8 mouse cellular contexts compared by ENCODE assay signal in genomic region chrX:48143415-48144335, GRCm38 (mm10). TPM values are rescaled to one million over a fixed set of nuclear protein-coding genes. Genes with fewer than 3 reads are reported as not detected.
DNase-seq lines count a peak whose midpoint lies in the region; ATAC-seq and TF ChIP-seq lines count a peak whose summit lies in the region.

No protein-coding gene starts in this region.

- H3K27me3 ChIP-seq in embryonic facial prominence, embryonic 12.5 days, result no peaks in the 10 kb centered on the region
- no peaks in the 10 kb centered on the region for H3K27me3 ChIP-seq in kidney, postnatal 0 days (ENCODE audit: insufficient read depth, low read length)
- H3K27me3 ChIP-seq in thymus, adult 2 months (ENCODE audit: control insufficient read depth, insufficient read depth, low read length), result no peaks in the 10 kb centered on the region

- no peaks in the 10 kb centered on the region for H3K36me3 ChIP-seq in embryonic facial prominence, embryonic 12.5 days
- no peaks in the 10 kb centered on the region for H3K36me3 ChIP-seq in kidney, postnatal 0 days (ENCODE audit: insufficient read depth, low read length)
- H3K36me3 ChIP-seq in thymus, adult 2 months (ENCODE audit: control insufficient read depth, insufficient read depth, low read length), result peaks cover 7% of the 10 kb centered on the region

- no peak for ATAC-seq in embryonic facial prominence, embryonic 12.5 days (ENCODE audit: insufficient number of reproducible peaks, insufficient read depth, low FRiP score, low TSS enrichment)
- ATAC-seq in kidney, postnatal 0 days (replicated peaks; ENCODE audit: low FRiP score, low read depth), result peak; percentile 75

- H3K4me2 ChIP-seq in embryonic facial prominence, embryonic 12.5 days (replicated peaks), result peak overlapping the region; percentile 38
- H3K4me2 ChIP-seq in kidney, postnatal 0 days (ENCODE audit: low read length), result peak overlapping the region; percentile 50

- WGBS in embryonic facial prominence, embryonic 12.5 days, result 49% methylated on average over 26 of the region's 26 CpGs
- 36% methylated on average over 25 of the region's 26 CpGs for WGBS in kidney, postnatal 0 days
- 2% methylated on average over 22 of the region's 26 CpGs for WGBS in thymus, adult 2 months

- no peaks in the 10 kb centered on the region for H3K9me3 ChIP-seq in embryonic facial prominence, embryonic 12.5 days
- no peaks in the 10 kb centered on the region for H3K9me3 ChIP-seq in kidney, postnatal 0 days (replicated peaks; ENCODE audit: low read length)

- no peak overlapping the region for H3K9ac ChIP-seq in embryonic facial prominence, embryonic 12.5 days
- no peak overlapping the region for H3K9ac ChIP-seq in kidney, postnatal 0 days (ENCODE audit: low read depth, low read length)

- no peak overlapping the region for H3K27ac ChIP-seq in embryonic facial prominence, embryonic 12.5 days
- H3K27ac ChIP-seq in kidney, postnatal 0 days, result no peak overlapping the region; the same call in 1 of the 2 replicates
- H3K27ac ChIP-seq in thymus, adult 2 months (ENCODE audit: control insufficient read depth, insufficient read depth, low read length), result peak overlapping the region; percentile 100

- H3K4me1 ChIP-seq in embryonic facial prominence, embryonic 12.5 days, result no peaks in the 10 kb centered on the region
- no peaks in the 10 kb centered on the region for H3K4me1 ChIP-seq in kidney, postnatal 0 days (replicated peaks; ENCODE audit: insufficient read depth, low read length)
- peaks cover 40% of the 10 kb centered on the region for H3K4me1 ChIP-seq in thymus, adult 2 months (replicated peaks; ENCODE audit: control insufficient read depth, insufficient read depth, low read length)

- TF ChIP-seq POLR2A in thymus, adult 2 months (IDR thresholded peaks at IDR 0.05; ENCODE audit: control insufficient read depth, extremely low read depth, insufficient read depth, low read length, poor library complexity), result no peak

- H3K4me3 ChIP-seq in embryonic facial prominence, embryonic 12.5 days, result no peak overlapping the region
- H3K4me3 ChIP-seq in kidney, postnatal 0 days (replicated peaks; ENCODE audit: low read depth, low read length), result peak overlapping the region; percentile 14
- H3K4me3 ChIP-seq in thymus, adult 2 months (ENCODE audit: control insufficient read depth, insufficient read depth, low read length), result peak overlapping the region; percentile 56

- peak; percentile 29 to 46 for DNase-seq in heart, adult 18-20 months
- no peak for DNase-seq in heart, postnatal 4 days
- DNase-seq in kidney, postnatal 0 days (ENCODE audit: low spot score), result peak; percentile 19
- DNase-seq in lung, postnatal 36 days, result peak; percentile 62
- DNase-seq in thymus, adult 2 months, result peak; percentile 75
- no peak for DNase-seq in cerebellum, postnatal 25 days
- DNase-seq in adipocyte (ENCODE audit: low spot score), result no peak

- no peak for TF ChIP-seq CTCF in kidney, postnatal 0 days (IDR thresholded peaks at IDR 0.05; ENCODE audit: low read depth)
- no peak for TF ChIP-seq CTCF in thymus, adult 2 months (IDR thresholded peaks at IDR 0.05; ENCODE audit: borderline replicate concordance, control insufficient read depth, extremely low read depth, insufficient read depth, low read length, poor library complexity)

RNA-seq across cellular contexts. Expression of gene Sash3, which starts 2.6 kb away (rescaled TPM):
- 1 to 10 TPM; 1.0 to 4.1 TPM for total RNA-seq in heart, adult 18-20 months (2021)
- total RNA-seq in heart, postnatal 4 days (2021), result 1 to 10 TPM in 1 of 2 experiments, under 1 TPM in 1; 0.52 to 1.1 TPM
- 1.4 and 1.8 TPM in 2 replicates for polyA plus RNA-seq in embryonic facial prominence, embryonic 12.5 days (2016; fragmentation: Nextera tagmentation; extraction: Ambion mirVana)
- polyA plus RNA-seq in kidney, postnatal 0 days (2015; fragmentation: Nextera tagmentation; extraction: Ambion mirVana), result 1.1 and 1.2 TPM in 2 replicates
- 311 and 314 TPM in 2 replicates for polyA plus RNA-seq in thymus, adult 2 months (2012; rRNA removed)

RNA-seq across cellular contexts. Expression of gene Xpnpep2, which starts 35.1 kb away (rescaled TPM):
- 1 to 10 TPM; 1.3 to 2.5 TPM for total RNA-seq in heart, adult 18-20 months (2021)
- total RNA-seq in heart, postnatal 4 days (2021), result 1 to 10 TPM; 1.1 to 1.3 TPM
- polyA plus RNA-seq in embryonic facial prominence, embryonic 12.5 days (2016; fragmentation: Nextera tagmentation; extraction: Ambion mirVana), result 3.6 and 3.8 TPM in 2 replicates
- 12.7 and 14.0 TPM in 2 replicates for polyA plus RNA-seq in kidney, postnatal 0 days (2015; fragmentation: Nextera tagmentation; extraction: Ambion mirVana)
- 0.89 and 1.1 TPM in 2 replicates for polyA plus RNA-seq in thymus, adult 2 months (2012; rRNA removed)

Comparison
In these comparisons a context has a peak if more than half of its experiments do, and no peak if none do; other contexts are left out.
1. DNase-seq: peak in heart, adult 18-20 months (2 of 2), kidney, postnatal 0 days (single experiment), lung, postnatal 36 days (single experiment) and thymus, adult 2 months (single experiment); none in heart, postnatal 4 days (single experiment), cerebellum, postnatal 25 days (0 of 2) and adipocyte (single experiment).
2. RNA of gene Sash3, which starts 2.6 kb away (polyA plus RNA-seq): 311 to 314 TPM in thymus, adult 2 months; 1.4 to 1.8 TPM in embryonic facial prominence, embryonic 12.5 days and 1.1 to 1.2 TPM in kidney, postnatal 0 days; every median in the first group is over 100 times any median in the second.